Mouse (Mus musculus): ENCODE data around the gene Oaz2. TPM values are rescaled to one million over a fixed set of nuclear protein-coding genes. Genes with fewer than 3 reads are reported as not detected.
"Not testable (repeated sequence)": the region's sequence is repeated elsewhere in the genome, so short reads cannot be mapped to it uniquely, and the experiment has no call there.

Gene Oaz2
- polyA plus RNA-seq, 1 experiment, result not detected

DNA sequence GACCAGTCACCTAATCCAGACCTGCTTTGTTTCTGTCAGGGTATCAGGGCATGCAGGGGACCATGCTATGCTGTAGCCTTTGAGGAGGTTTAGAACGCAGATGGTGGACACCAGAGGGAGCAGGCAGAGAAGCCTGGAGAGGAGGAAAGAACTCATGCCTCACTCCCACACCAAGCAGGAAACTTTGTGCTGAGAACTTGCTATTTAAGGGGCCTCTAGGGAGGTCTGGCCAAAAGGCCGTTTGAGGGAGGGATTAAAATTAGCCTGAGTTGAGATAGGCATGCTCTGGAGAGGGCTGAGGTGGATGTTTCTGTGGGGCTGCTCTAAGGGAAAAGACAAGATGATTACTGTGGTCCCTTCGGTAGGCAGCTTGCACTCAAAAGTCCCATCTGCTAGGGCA, 21.8 kb upstream of the Oaz2 start:
- WGBS, result 58% methylated on average over 3 of the region's 3 CpGs
- TF ChIP-seq POLR2A (IDR thresholded peaks at IDR 0.05; ENCODE audit: insufficient read depth, low read depth, low read length) (no peak), CTCF (IDR thresholded peaks at IDR 0.05; ENCODE audit: insufficient read depth, low read depth, low read length) (no peak)
- Histone ChIP-seq H3K27ac (ENCODE audit: insufficient read depth, low read depth, low read length) (no peak overlapping the region), H3K4me1 (ENCODE audit: control insufficient read depth, insufficient read depth, low read length) (no peaks in the 10 kb centered on the region; the same call in 1 of the 2 replicates), H3K4me3 (ENCODE audit: insufficient read depth, low read depth, low read length) (no peak overlapping the region)

DNA sequence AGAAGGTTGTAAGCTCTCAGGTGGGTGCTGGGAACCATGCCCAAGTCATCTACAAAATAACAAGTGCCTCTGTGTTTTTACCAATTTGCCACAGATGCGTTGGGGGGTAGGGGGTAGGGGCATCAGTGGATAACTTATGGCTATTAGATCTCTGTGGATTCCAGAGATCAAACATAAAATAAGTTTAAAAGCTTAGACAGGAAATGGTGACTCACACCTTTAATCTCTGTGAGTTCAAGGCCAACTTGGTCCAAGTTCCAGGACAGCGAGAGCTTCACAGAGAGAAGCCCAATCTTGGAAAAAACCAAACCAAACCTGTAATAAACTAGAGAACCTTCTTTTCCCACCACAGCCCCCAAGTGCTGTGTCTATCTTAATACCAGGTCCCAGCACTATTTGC, 21.0 kb upstream of the Oaz2 start:
- no peak overlapping the region for H3K27ac ChIP-seq (ENCODE audit: insufficient read depth, low read depth, low read length)
- WGBS, result 95% methylated on average over 2 of the region's 2 CpGs
- no peaks in the 10 kb centered on the region; the same call in 1 of the 2 replicates for H3K4me1 ChIP-seq (ENCODE audit: control insufficient read depth, insufficient read depth, low read length)
- TF ChIP-seq POLR2A (IDR thresholded peaks at IDR 0.05; ENCODE audit: insufficient read depth, low read depth, low read length), result no peak
- TF ChIP-seq CTCF (IDR thresholded peaks at IDR 0.05; ENCODE audit: insufficient read depth, low read depth, low read length), result no peak
- no peak overlapping the region for H3K4me3 ChIP-seq (ENCODE audit: insufficient read depth, low read depth, low read length)

DNA sequence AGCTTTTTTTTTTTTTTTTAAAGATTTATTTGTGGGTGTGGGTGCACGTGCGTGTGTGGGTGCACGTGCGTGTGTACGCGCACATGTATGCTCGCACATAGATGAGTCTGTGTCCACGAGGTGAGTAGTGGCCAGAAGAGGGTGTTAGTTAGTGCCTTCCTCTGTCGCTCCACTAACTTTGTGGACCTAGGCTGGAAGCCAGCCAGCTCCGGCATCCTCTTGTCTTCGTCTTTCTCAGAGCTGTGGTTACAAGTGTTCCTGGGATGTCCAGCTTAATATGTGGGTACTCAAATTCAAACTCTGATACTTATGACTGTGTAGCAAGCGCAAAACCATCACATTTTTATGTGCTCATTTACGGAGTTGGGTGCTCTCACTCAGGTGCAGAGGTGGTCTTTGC, 19.1 kb upstream of the Oaz2 start:
- TF ChIP-seq CTCF (IDR thresholded peaks at IDR 0.05; ENCODE audit: insufficient read depth, low read depth, low read length) (no peak), POLR2A (IDR thresholded peaks at IDR 0.05; ENCODE audit: insufficient read depth, low read depth, low read length) (no peak)
- Histone ChIP-seq H3K27ac (ENCODE audit: insufficient read depth, low read depth, low read length) (no peak overlapping the region), H3K4me3 (ENCODE audit: insufficient read depth, low read depth, low read length) (no peak overlapping the region), H3K4me1 (ENCODE audit: control insufficient read depth, insufficient read depth, low read length) (no peaks in the 10 kb centered on the region; the same call in 1 of the 2 replicates)
- 81% methylated on average over 13 of the region's 13 CpGs for WGBS

DNA sequence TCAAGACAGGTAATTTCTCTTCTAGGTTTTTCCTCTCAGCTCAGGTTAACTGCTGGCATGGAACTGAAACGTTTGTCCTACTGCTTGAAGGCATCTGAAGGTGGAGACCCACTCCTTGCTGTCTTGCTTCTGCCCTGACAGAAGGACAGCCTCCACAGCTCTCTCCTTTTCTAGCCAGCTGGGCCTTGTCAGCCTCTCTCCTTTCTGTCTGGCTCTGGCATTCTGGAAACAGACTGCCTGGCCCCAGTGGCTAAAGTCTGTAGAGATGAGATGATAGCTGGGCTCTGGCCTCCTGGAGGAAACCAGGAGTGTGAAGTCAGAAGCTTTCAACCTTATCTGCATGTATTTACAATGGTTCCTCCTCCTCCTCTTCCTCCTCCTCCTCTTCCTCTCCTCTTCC, 17.8 kb upstream of the Oaz2 start:
- H3K27ac ChIP-seq (ENCODE audit: insufficient read depth, low read depth, low read length), result no peak overlapping the region
- TF ChIP-seq POLR2A (IDR thresholded peaks at IDR 0.05; ENCODE audit: insufficient read depth, low read depth, low read length), result no peak
- no peak for TF ChIP-seq CTCF (IDR thresholded peaks at IDR 0.05; ENCODE audit: insufficient read depth, low read depth, low read length)
- H3K4me1 ChIP-seq (ENCODE audit: control insufficient read depth, insufficient read depth, low read length), result no peaks in the 10 kb centered on the region; the same call in 1 of the 2 replicates
- H3K4me3 ChIP-seq (ENCODE audit: insufficient read depth, low read depth, low read length), result no peak overlapping the region
- whole genome bisulfite sequencing, result 71% methylated on average over 1 of the region's 1 CpGs

DNA sequence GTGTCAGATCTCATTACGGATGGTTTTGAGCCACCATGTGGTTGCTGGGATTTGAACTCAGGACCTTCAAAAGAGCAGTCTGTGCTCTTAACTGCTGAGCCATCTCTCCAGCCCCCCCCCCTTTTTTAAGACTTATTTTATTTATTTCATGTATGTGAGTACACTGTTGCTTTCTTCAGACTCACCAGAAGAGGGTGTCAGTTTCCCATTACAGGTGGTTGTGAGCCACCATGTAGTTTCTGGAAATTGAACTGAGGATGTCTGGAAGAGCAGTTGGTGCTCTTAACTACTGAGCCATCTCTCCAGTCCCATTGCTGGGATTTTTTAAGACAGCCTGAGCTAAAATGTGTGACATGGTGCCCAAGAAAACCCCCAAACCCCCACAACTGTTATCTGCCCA, 15.8 kb upstream of the Oaz2 start:
- H3K4me3 ChIP-seq (ENCODE audit: insufficient read depth, low read depth, low read length); H3K27ac ChIP-seq (ENCODE audit: insufficient read depth, low read depth, low read length); H3K4me1 ChIP-seq (ENCODE audit: control insufficient read depth, insufficient read depth, low read length): not testable (repeated sequence)
- WGBS, result 95% methylated on average over 1 of the region's 1 CpGs

DNA sequence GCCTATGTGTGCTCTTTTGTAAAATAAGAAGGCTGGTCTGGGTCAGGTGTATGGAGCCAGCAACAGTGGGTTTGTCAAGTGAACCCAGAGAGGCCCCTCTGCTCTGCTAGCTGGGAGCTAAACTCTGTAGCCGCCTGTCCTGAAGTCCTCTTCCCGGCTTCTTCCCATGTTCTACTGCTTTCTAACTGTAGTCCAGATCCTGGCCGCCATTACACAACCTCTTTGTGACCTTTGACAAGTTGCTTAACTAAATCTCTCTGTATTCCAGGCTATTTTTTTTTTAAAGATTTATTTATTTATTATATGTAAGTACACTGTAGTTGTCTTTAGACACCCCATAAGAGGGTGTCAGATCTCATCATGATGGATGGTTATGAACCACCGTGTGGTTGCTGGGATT, 14.1 kb upstream of the Oaz2 start:
- WGBS, result over 99% methylated on average over 4 of the region's 4 CpGs
- H3K4me1 ChIP-seq (ENCODE audit: control insufficient read depth, insufficient read depth, low read length), result no peaks in the 10 kb centered on the region
- no peak overlapping the region for H3K27ac ChIP-seq (ENCODE audit: insufficient read depth, low read depth, low read length)
- no peak overlapping the region for H3K4me3 ChIP-seq (ENCODE audit: insufficient read depth, low read depth, low read length)
- TF ChIP-seq POLR2A (IDR thresholded peaks at IDR 0.05; ENCODE audit: insufficient read depth, low read depth, low read length) (no peak), CTCF (IDR thresholded peaks at IDR 0.05; ENCODE audit: insufficient read depth, low read depth, low read length) (no peak)

DNA sequence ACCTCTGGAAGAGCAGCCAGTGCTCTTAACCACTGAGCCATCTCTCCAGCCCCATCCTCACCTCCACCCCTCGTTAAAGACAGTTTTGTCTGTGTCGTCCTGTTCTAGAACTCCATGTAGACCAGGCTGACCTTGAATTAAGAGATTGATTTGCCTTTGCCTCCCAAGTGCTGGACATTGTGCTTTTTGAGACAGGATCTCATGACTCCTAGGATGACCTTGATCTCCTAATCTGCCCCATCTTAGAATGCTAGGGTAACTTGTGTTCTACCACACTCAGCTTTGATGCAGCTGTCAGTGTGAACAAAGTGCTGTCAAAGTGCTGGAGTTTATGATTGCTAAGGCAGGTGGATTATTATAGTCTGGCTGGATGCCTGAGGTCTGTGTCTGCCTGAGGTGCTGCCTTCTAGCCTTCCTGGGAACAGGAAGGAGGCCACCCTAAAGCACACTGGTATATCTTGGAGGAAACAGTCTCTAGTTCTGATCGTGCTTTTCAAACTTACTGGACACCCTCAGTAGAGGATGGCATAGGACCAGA, 13.0 kb upstream of the Oaz2 start:
- no peak overlapping the region for H3K27ac ChIP-seq (ENCODE audit: insufficient read depth, low read depth, low read length)
- no peaks in the 10 kb centered on the region for H3K4me1 ChIP-seq (ENCODE audit: control insufficient read depth, insufficient read depth, low read length)
- no peak for TF ChIP-seq POLR2A (IDR thresholded peaks at IDR 0.05; ENCODE audit: insufficient read depth, low read depth, low read length)
- no peak for TF ChIP-seq CTCF (IDR thresholded peaks at IDR 0.05; ENCODE audit: insufficient read depth, low read depth, low read length)
- 82% methylated on average over 3 of the region's 3 CpGs for WGBS
- no peak overlapping the region for H3K4me3 ChIP-seq (ENCODE audit: insufficient read depth, low read depth, low read length)

DNA sequence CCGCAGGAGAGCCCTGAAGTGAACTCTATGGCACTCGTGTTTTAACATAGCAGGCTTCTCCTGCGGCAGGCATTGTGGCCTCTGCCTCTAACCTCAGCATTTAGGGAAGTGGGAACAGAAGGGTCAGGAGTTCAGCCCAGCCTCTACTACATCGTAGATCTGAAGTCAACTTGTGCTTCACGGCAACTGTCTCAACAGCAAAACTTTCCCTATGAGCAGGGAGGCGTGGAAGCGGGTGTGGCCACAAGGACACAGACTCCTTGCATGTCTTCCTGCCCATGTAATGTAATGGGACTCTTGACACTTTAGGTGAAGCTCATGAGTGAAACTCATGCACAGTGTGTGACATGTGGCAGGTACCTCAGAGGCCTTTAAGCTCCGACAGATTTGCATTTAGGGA, 12.3 kb upstream of the Oaz2 start:
- no peak overlapping the region for H3K4me3 ChIP-seq (ENCODE audit: insufficient read depth, low read depth, low read length)
- WGBS, result 93% methylated on average over 8 of the region's 8 CpGs

DNA sequence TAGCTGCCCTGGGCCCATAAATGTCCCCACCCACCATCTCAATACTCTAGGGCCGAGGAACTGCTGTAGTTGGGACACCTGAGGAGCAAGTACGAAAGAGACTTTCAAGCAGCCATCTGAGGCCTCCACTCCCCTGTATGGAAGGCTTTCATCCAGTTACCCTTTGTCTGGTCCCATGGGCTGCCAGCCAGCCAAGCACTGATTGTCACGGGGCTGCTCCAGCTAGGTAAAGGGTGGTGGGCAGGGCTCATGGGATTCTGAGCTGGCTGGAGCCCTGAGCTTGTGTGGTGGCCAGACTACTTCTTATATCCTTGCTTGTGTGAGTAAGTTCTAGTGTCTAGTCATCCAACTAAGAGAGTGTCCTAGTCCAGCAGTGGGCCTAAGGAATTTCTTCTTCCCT, 10.6 kb upstream of the Oaz2 start:
- Histone ChIP-seq H3K27ac (ENCODE audit: insufficient read depth, low read depth, low read length) (no peak overlapping the region), H3K4me1 (ENCODE audit: control insufficient read depth, insufficient read depth, low read length) (no peaks in the 10 kb centered on the region), H3K4me3 (ENCODE audit: insufficient read depth, low read depth, low read length) (no peak overlapping the region)
- 77% methylated on average over 3 of the region's 3 CpGs for WGBS
- TF ChIP-seq POLR2A (IDR thresholded peaks at IDR 0.05; ENCODE audit: insufficient read depth, low read depth, low read length), result no peak
- no peak for TF ChIP-seq CTCF (IDR thresholded peaks at IDR 0.05; ENCODE audit: insufficient read depth, low read depth, low read length)

More for the DNA sequence above, 12.3 kb upstream of the Oaz2 start:
- H3K27ac ChIP-seq (ENCODE audit: insufficient read depth, low read depth, low read length), result no peak overlapping the region
- TF ChIP-seq CTCF (IDR thresholded peaks at IDR 0.05; ENCODE audit: insufficient read depth, low read depth, low read length), result no peak
- H3K4me1 ChIP-seq (ENCODE audit: control insufficient read depth, insufficient read depth, low read length), result no peaks in the 10 kb centered on the region

DNA sequence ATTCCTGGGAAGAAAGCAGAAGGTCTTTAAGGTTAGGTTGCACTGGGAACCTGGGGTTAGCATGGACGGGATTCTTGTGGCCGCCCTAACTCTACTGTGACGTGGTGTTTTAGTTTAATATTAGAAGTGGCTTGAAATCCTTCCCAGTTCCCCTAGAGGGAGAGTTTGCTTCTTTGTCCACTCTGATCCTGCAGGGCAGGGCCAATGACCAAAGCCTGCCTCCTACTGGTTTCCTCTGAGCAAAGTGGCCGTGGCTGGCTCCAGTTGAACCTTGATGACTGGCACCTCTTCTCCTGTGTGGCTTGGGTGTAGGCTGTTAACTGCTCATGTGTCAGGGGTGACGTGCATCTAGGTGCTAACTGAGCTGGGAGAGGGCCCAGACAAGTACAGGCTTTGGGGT, 6.8 kb upstream of the Oaz2 start:
- TF ChIP-seq POLR2A (IDR thresholded peaks at IDR 0.05; ENCODE audit: insufficient read depth, low read depth, low read length) (no peak), CTCF (IDR thresholded peaks at IDR 0.05; ENCODE audit: insufficient read depth, low read depth, low read length) (no peak)
- WGBS, result 74% methylated on average over 5 of the region's 5 CpGs
- H3K4me1 ChIP-seq (ENCODE audit: control insufficient read depth, insufficient read depth, low read length), result no peaks in the 10 kb centered on the region
- no peak overlapping the region for H3K4me3 ChIP-seq (ENCODE audit: insufficient read depth, low read depth, low read length)
- no peak overlapping the region for H3K27ac ChIP-seq (ENCODE audit: insufficient read depth, low read depth, low read length)
